Mouse (Mus musculus) frontal cortex, adult 2 months (tissue): ENCODE measurements around the gene Gnat2. TPM values are rescaled to one million over a fixed set of nuclear protein-coding genes. Genes with fewer than 3 reads are reported as not detected.

Source experiments
- polyA plus RNA-seq: library from polyadenylated mRNA; depleted of rRNA; stranded (reverse); fragments of >200 nt; gene quantifications from 2 replicates; pipeline ENCODE4 v1.2.3, GENCODE M21; 2012; rRNA removed

Gene Gnat2
- polyA plus RNA-seq, 1 experiment, result 0.58 TPM

Other genes with a start within 250 kb of the Gnat2 start
- not detected in 2 replicates for gene Eps8l3, start 215.6 kb upstream of the Gnat2 start, polyA plus RNA-seq
- 366 and 387 TPM in 2 replicates for gene Gstm5, start 197.0 kb upstream of the Gnat2 start, polyA plus RNA-seq
- gene Gstm7, start 161.0 kb upstream of the Gnat2 start, polyA plus RNA-seq, result 35.1 and 38.0 TPM in 2 replicates
- 8.5 and 10.0 TPM in 2 replicates for gene Gstm6, start 149.0 kb upstream of the Gnat2 start, polyA plus RNA-seq
- gene Gstm3, start 123.5 kb upstream of the Gnat2 start, polyA plus RNA-seq, result not detected in 2 replicates
- 6.3 and 8.0 TPM in 2 replicates for gene Gstm2, start 106.3 kb upstream of the Gnat2 start, polyA plus RNA-seq
- 345 and 428 TPM in 2 replicates for gene Gstm1, start 74.8 kb upstream of the Gnat2 start, polyA plus RNA-seq
- gene Gstm4, start 47.9 kb upstream of the Gnat2 start, polyA plus RNA-seq, result 12.7 and 15.0 TPM in 2 replicates
- 188 and 230 TPM in 2 replicates for gene Ampd2, start 6.1 kb upstream of the Gnat2 start, polyA plus RNA-seq
- 37.3 and 37.5 TPM in 2 replicates for gene Gnai3, start 53.4 kb downstream of the Gnat2 start, polyA plus RNA-seq
- gene Gpr61, start 62.1 kb downstream of the Gnat2 start, polyA plus RNA-seq, result 15.0 and 15.1 TPM in 2 replicates
- gene Amigo1, start 93.5 kb downstream of the Gnat2 start, polyA plus RNA-seq, result 62.1 and 62.6 TPM in 2 replicates
- gene Cyb561d1, start 108.4 kb downstream of the Gnat2 start, polyA plus RNA-seq, result 19.1 and 19.3 TPM in 2 replicates
- gene Atxn7l2, start 118.1 kb downstream of the Gnat2 start, polyA plus RNA-seq, result 42.7 and 44.0 TPM in 2 replicates
- 1.8 and 1.9 TPM in 2 replicates for gene Sypl2, start 133.9 kb downstream of the Gnat2 start, polyA plus RNA-seq
- 98.0 and 117 TPM in 2 replicates for gene Psma5, start 164.1 kb downstream of the Gnat2 start, polyA plus RNA-seq
- 157 and 166 TPM in 2 replicates for gene Sort1, start 191.3 kb downstream of the Gnat2 start, polyA plus RNA-seq